Mouse (Mus musculus): ENCODE data around the gene Optc. TPM values are rescaled to one million over a fixed set of nuclear protein-coding genes. Genes with fewer than 3 reads are reported as not detected.

Optc gene
- polyA plus RNA-seq, 1 experiment from 2014 or later: 3.6 TPM

- no peaks in the 10 kb centered on the region for H3K9me3 ChIP-seq
- H3K36me3 ChIP-seq: no peaks in the 10 kb centered on the region
- peak; percentile 50 for DNase-seq (ENCODE audit: low spot score)
- peak overlapping the region; percentile 3; the same call in 1 of the 2 replicates for H3K4me3 ChIP-seq
- H3K27me3 ChIP-seq (ENCODE audit: insufficient read depth, poor library complexity, severe bottlenecking): peaks cover 46% of the 10 kb centered on the region
- WGBS: 5% methylated on average over 8 of the region's 8 CpGs
- peak overlapping the region; percentile 76 for H3K27ac ChIP-seq
- H3K4me1 ChIP-seq (replicated peaks): peaks cover 96% of the 10 kb centered on the region
These were observed 20.8 kb downstream of the Optc start for GRCm38 (mm10) chr1:133887044-133887443.

GRCm38 (mm10) chr1:133886431-133886830, 21.4 kb downstream of the Optc start:
- Histone ChIP-seq H3K4me1 (replicated peaks) (peaks cover 96% of the 10 kb centered on the region), H3K27ac (peak overlapping the region; percentile 76), H3K9me3 (no peaks in the 10 kb centered on the region), H3K4me3 (peak overlapping the region; percentile 3; the same call in 1 of the 2 replicates), H3K27me3 (ENCODE audit: insufficient read depth, poor library complexity, severe bottlenecking) (peaks cover 44% of the 10 kb centered on the region), H3K36me3 (no peaks in the 10 kb centered on the region)
- 33% methylated on average over 6 of the region's 6 CpGs for WGBS
- no peak for DNase-seq (ENCODE audit: low spot score)

- Histone ChIP-seq H3K27ac (peak overlapping the region; percentile 76), H3K4me1 (replicated peaks) (peaks cover 96% of the 10 kb centered on the region), H3K27me3 (ENCODE audit: insufficient read depth, poor library complexity, severe bottlenecking) (peaks cover 38% of the 10 kb centered on the region), H3K36me3 (no peaks in the 10 kb centered on the region), H3K9me3 (no peaks in the 10 kb centered on the region), H3K4me3 (no peak overlapping the region)
- WGBS: 95% methylated on average over 7 of the region's 7 CpGs
- DNase-seq (ENCODE audit: low spot score): no peak
These were observed 22.0 kb downstream of the Optc start for GRCm38 (mm10) chr1:133885811-133886210.

- peaks cover 32% of the 10 kb centered on the region for H3K27me3 ChIP-seq (ENCODE audit: insufficient read depth, poor library complexity, severe bottlenecking)
- peak overlapping the region; percentile 76 for H3K27ac ChIP-seq
- WGBS: 58% methylated on average over 9 of the region's 9 CpGs
- DNase-seq (ENCODE audit: low spot score): no peak
- no peak overlapping the region for H3K4me3 ChIP-seq
- no peaks in the 10 kb centered on the region for H3K9me3 ChIP-seq
- peaks cover 91% of the 10 kb centered on the region for H3K4me1 ChIP-seq (replicated peaks)
- H3K36me3 ChIP-seq: no peaks in the 10 kb centered on the region
These were observed 23.1 kb downstream of the Optc start for GRCm38 (mm10) chr1:133884746-133885145.

- WGBS: 74% methylated on average over 6 of the region's 6 CpGs
- peaks cover 89% of the 10 kb centered on the region for H3K4me1 ChIP-seq (replicated peaks)
- H3K4me3 ChIP-seq: no peak overlapping the region
These were observed 23.7 kb downstream of the Optc start for GRCm38 (mm10) chr1:133884090-133884489.

GRCm38 (mm10) chr1:133882283-133883217, 25.2 kb downstream of the Optc start:
- 59% methylated on average over 11 of the region's 11 CpGs for WGBS
- H3K9me3 ChIP-seq: no peaks in the 10 kb centered on the region
- H3K36me3 ChIP-seq: no peaks in the 10 kb centered on the region
- H3K27me3 ChIP-seq (ENCODE audit: insufficient read depth, poor library complexity, severe bottlenecking): peaks cover 11% of the 10 kb centered on the region
- peak overlapping the region; percentile 76 for H3K27ac ChIP-seq
- no peak overlapping the region for H3K4me3 ChIP-seq
- H3K4me1 ChIP-seq (replicated peaks): peaks cover 89% of the 10 kb centered on the region
- DNase-seq (ENCODE audit: low spot score): no peak

More at GRCm38 (mm10) chr1:133884090-133884489, 23.7 kb downstream of the Optc start:
- no peak for DNase-seq (ENCODE audit: low spot score)
- H3K27ac ChIP-seq: peak overlapping the region; percentile 76
- peaks cover 26% of the 10 kb centered on the region for H3K27me3 ChIP-seq (ENCODE audit: insufficient read depth, poor library complexity, severe bottlenecking)
- H3K9me3 ChIP-seq: no peaks in the 10 kb centered on the region
- no peaks in the 10 kb centered on the region for H3K36me3 ChIP-seq

GRCm38 (mm10) chr1:133881813-133882212, 26.0 kb downstream of the Optc start:
- 62% methylated on average over 6 of the region's 6 CpGs for WGBS
- Histone ChIP-seq H3K4me3 (no peak overlapping the region), H3K27ac (peak overlapping the region; percentile 76), H3K27me3 (ENCODE audit: insufficient read depth, poor library complexity, severe bottlenecking) (peaks cover 7% of the 10 kb centered on the region), H3K4me1 (replicated peaks) (peaks cover 89% of the 10 kb centered on the region), H3K36me3 (no peaks in the 10 kb centered on the region), H3K9me3 (no peaks in the 10 kb centered on the region)
- DNase-seq (ENCODE audit: low spot score): no peak

- H3K27ac ChIP-seq: peak overlapping the region; percentile 57
- DNase-seq (ENCODE audit: low spot score): no peak
- no peak overlapping the region for H3K4me3 ChIP-seq
- WGBS: 62% methylated on average over 12 of the region's 12 CpGs
- no peaks in the 10 kb centered on the region for H3K36me3 ChIP-seq
- H3K4me1 ChIP-seq (replicated peaks): peaks cover 68% of the 10 kb centered on the region
- H3K27me3 ChIP-seq (ENCODE audit: insufficient read depth, poor library complexity, severe bottlenecking): no peaks in the 10 kb centered on the region
- no peaks in the 10 kb centered on the region for H3K9me3 ChIP-seq
These were observed 28.9 kb downstream of the Optc start for GRCm38 (mm10) chr1:133878825-133879423.

GRCm38 (mm10) chr1:133876936-133877335, 30.9 kb downstream of the Optc start:
- Histone ChIP-seq H3K4me1 (replicated peaks) (peaks cover 48% of the 10 kb centered on the region), H3K27me3 (ENCODE audit: insufficient read depth, poor library complexity, severe bottlenecking) (no peaks in the 10 kb centered on the region), H3K27ac (peak overlapping the region; percentile 64), H3K9me3 (no peaks in the 10 kb centered on the region), H3K36me3 (no peaks in the 10 kb centered on the region), H3K4me3 (no peak overlapping the region)
- WGBS: 78% methylated on average over 7 of the region's 7 CpGs
- no peak for DNase-seq (ENCODE audit: low spot score)

GRCm38 (mm10) chr1:133873086-133873813, 34.5 kb downstream of the Optc start:
- no peak overlapping the region for H3K4me3 ChIP-seq
- 85% methylated on average over 6 of the region's 6 CpGs for WGBS
- no peak overlapping the region for H3K27ac ChIP-seq
- no peak for DNase-seq (ENCODE audit: low spot score)
- H3K36me3 ChIP-seq: no peaks in the 10 kb centered on the region
- no peaks in the 10 kb centered on the region for H3K27me3 ChIP-seq (ENCODE audit: insufficient read depth, poor library complexity, severe bottlenecking)
- peaks cover 19% of the 10 kb centered on the region for H3K4me1 ChIP-seq (replicated peaks)
- no peaks in the 10 kb centered on the region for H3K9me3 ChIP-seq

GRCm38 (mm10) chr1:133871241-133871640, 36.6 kb downstream of the Optc start:
- Histone ChIP-seq H3K36me3 (no peaks in the 10 kb centered on the region), H3K27ac (no peak overlapping the region), H3K4me1 (replicated peaks) (0 out of 2 replicates have a peak, but pooled peaks cover 4% of the 10 kb centered on the region), H3K9me3 (no peaks in the 10 kb centered on the region), H3K4me3 (no peak overlapping the region), H3K27me3 (ENCODE audit: insufficient read depth, poor library complexity, severe bottlenecking) (no peaks in the 10 kb centered on the region)
- DNase-seq (ENCODE audit: low spot score): no peak
- 90% methylated on average over 10 of the region's 10 CpGs for WGBS

GRCm38 (mm10) chr1:133869221-133869620, 38.6 kb downstream of the Optc start:
- H3K4me3 ChIP-seq: no peak overlapping the region
- H3K4me1 ChIP-seq (replicated peaks): no peaks in the 10 kb centered on the region
- H3K36me3 ChIP-seq: no peaks in the 10 kb centered on the region
- no peak overlapping the region for H3K27ac ChIP-seq
- DNase-seq (ENCODE audit: low spot score): no peak
- H3K27me3 ChIP-seq (ENCODE audit: insufficient read depth, poor library complexity, severe bottlenecking): no peaks in the 10 kb centered on the region
- WGBS: 72% methylated on average over 2 of the region's 2 CpGs
- no peaks in the 10 kb centered on the region for H3K9me3 ChIP-seq
